Mouse (Mus musculus): ENCODE results near the gene Slc35b2. TPM values are rescaled to one million over a fixed set of nuclear protein-coding genes. Genes with fewer than 3 reads are reported as not detected.
A peak's percentile ranks its signal among the peaks of the same experiment; 100 is the strongest.

The Slc35b2 gene
- polyA plus RNA-seq, 1 experiment = 83.1 TPM

GRCm38 (mm10) chr17:45557998-45558862, 5.4 kb upstream of the Slc35b2 start:
- H3K4me3 ChIP-seq (ENCODE audit: insufficient read depth, low read length) = peak overlapping the region; percentile 90
- TF ChIP-seq CTCF (IDR thresholded peaks at IDR 0.05; ENCODE audit: low read depth, low read length) = no peak
- no peak for TF ChIP-seq POLR2A (IDR thresholded peaks at IDR 0.05; ENCODE audit: borderline replicate concordance, low read depth, low read length)
- H3K4me1 ChIP-seq (ENCODE audit: control insufficient read depth, insufficient read depth, low read length) = peaks cover 34% of the 10 kb centered on the region
- H3K27ac ChIP-seq (ENCODE audit: insufficient read depth, low read depth, low read length) = no peak overlapping the region

- H3K27ac ChIP-seq (ENCODE audit: insufficient read depth, low read depth, low read length) = no peak overlapping the region
- H3K4me3 ChIP-seq (ENCODE audit: insufficient read depth, low read length) = no peak overlapping the region
These were observed 3.7 kb upstream of the Slc35b2 start for GRCm38 (mm10) chr17:45559732-45560525.

GRCm38 (mm10) chr17:45563216-45563615, 458 bp upstream of the Slc35b2 start:
- H3K27ac ChIP-seq (ENCODE audit: insufficient read depth, low read depth, low read length) = no peak overlapping the region
- no peak overlapping the region for H3K4me3 ChIP-seq (ENCODE audit: insufficient read depth, low read length)
- peaks cover 20% of the 10 kb centered on the region for H3K4me1 ChIP-seq (ENCODE audit: control insufficient read depth, insufficient read depth, low read length)
- TF ChIP-seq POLR2A (IDR thresholded peaks at IDR 0.05; ENCODE audit: borderline replicate concordance, low read depth, low read length) (no peak), CTCF (IDR thresholded peaks at IDR 0.05; ENCODE audit: low read depth, low read length) (no peak)

More at GRCm38 (mm10) chr17:45559732-45560525, 3.7 kb upstream of the Slc35b2 start:
- TF ChIP-seq POLR2A (IDR thresholded peaks at IDR 0.05; ENCODE audit: borderline replicate concordance, low read depth, low read length) (no peak), CTCF (IDR thresholded peaks at IDR 0.05; ENCODE audit: low read depth, low read length) (no peak)
- peaks cover 25% of the 10 kb centered on the region for H3K4me1 ChIP-seq (ENCODE audit: control insufficient read depth, insufficient read depth, low read length)

GRCm38 (mm10) chr17:45564531-45565084, 934 bp downstream of the Slc35b2 start:
- Histone ChIP-seq H3K27ac (ENCODE audit: insufficient read depth, low read depth, low read length) (peak overlapping the region; percentile 70), H3K4me1 (ENCODE audit: control insufficient read depth, insufficient read depth, low read length) (peaks cover 21% of the 10 kb centered on the region), H3K4me3 (ENCODE audit: insufficient read depth, low read length) (peak overlapping the region; percentile 82)
- no peak for TF ChIP-seq CTCF (IDR thresholded peaks at IDR 0.05; ENCODE audit: low read depth, low read length)
- no peak for TF ChIP-seq POLR2A (IDR thresholded peaks at IDR 0.05; ENCODE audit: borderline replicate concordance, low read depth, low read length)

- H3K4me1 ChIP-seq (ENCODE audit: control insufficient read depth, insufficient read depth, low read length) = peaks cover 26% of the 10 kb centered on the region
- H3K27ac ChIP-seq (ENCODE audit: insufficient read depth, low read depth, low read length) = no peak overlapping the region
- H3K4me3 ChIP-seq (ENCODE audit: insufficient read depth, low read length) = peak overlapping the region; percentile 82
- no peak for TF ChIP-seq CTCF (IDR thresholded peaks at IDR 0.05; ENCODE audit: low read depth, low read length)
- TF ChIP-seq POLR2A (IDR thresholded peaks at IDR 0.05; ENCODE audit: borderline replicate concordance, low read depth, low read length) = no peak
These were observed 1.4 kb downstream of the Slc35b2 start for GRCm38 (mm10) chr17:45565103-45565502.

GRCm38 (mm10) chr17:45566031-45566359, 2.3 kb downstream of the Slc35b2 start:
- TF ChIP-seq POLR2A (IDR thresholded peaks at IDR 0.05; ENCODE audit: borderline replicate concordance, low read depth, low read length) = no peak
- TF ChIP-seq CTCF (IDR thresholded peaks at IDR 0.05; ENCODE audit: low read depth, low read length) = no peak
- no peak overlapping the region for H3K4me3 ChIP-seq (ENCODE audit: insufficient read depth, low read length)
- H3K4me1 ChIP-seq (ENCODE audit: control insufficient read depth, insufficient read depth, low read length) = peaks cover 35% of the 10 kb centered on the region
- H3K27ac ChIP-seq (ENCODE audit: insufficient read depth, low read depth, low read length) = no peak overlapping the region

- no peak overlapping the region for H3K4me3 ChIP-seq (ENCODE audit: insufficient read depth, low read length)
- no peak for TF ChIP-seq POLR2A (IDR thresholded peaks at IDR 0.05; ENCODE audit: borderline replicate concordance, low read depth, low read length)
- no peak for TF ChIP-seq CTCF (IDR thresholded peaks at IDR 0.05; ENCODE audit: low read depth, low read length)
- peaks cover 40% of the 10 kb centered on the region for H3K4me1 ChIP-seq (ENCODE audit: control insufficient read depth, insufficient read depth, low read length)
- no peak overlapping the region for H3K27ac ChIP-seq (ENCODE audit: insufficient read depth, low read depth, low read length)
These were observed 2.9 kb downstream of the Slc35b2 start for GRCm38 (mm10) chr17:45566360-45567161.

- H3K4me1 ChIP-seq (ENCODE audit: control insufficient read depth, insufficient read depth, low read length) = peaks cover 40% of the 10 kb centered on the region
- TF ChIP-seq POLR2A (IDR thresholded peaks at IDR 0.05; ENCODE audit: borderline replicate concordance, low read depth, low read length) (no peak), CTCF (IDR thresholded peaks at IDR 0.05; ENCODE audit: low read depth, low read length) (no peak)
- H3K27ac ChIP-seq (ENCODE audit: insufficient read depth, low read depth, low read length) = no peak overlapping the region
- H3K4me3 ChIP-seq (ENCODE audit: insufficient read depth, low read length) = no peak overlapping the region
These were observed 3.5 kb downstream of the Slc35b2 start for GRCm38 (mm10) chr17:45567162-45567601.

GRCm38 (mm10) chr17:45568990-45569389, 5.3 kb downstream of the Slc35b2 start:
- Histone ChIP-seq H3K4me3 (ENCODE audit: insufficient read depth, low read length) (no peak overlapping the region), H3K4me1 (ENCODE audit: control insufficient read depth, insufficient read depth, low read length) (peaks cover 34% of the 10 kb centered on the region), H3K27ac (ENCODE audit: insufficient read depth, low read depth, low read length) (peak overlapping the region; percentile 1)
- TF ChIP-seq POLR2A (IDR thresholded peaks at IDR 0.05; ENCODE audit: borderline replicate concordance, low read depth, low read length) (no peak), CTCF (IDR thresholded peaks at IDR 0.05; ENCODE audit: low read depth, low read length) (no peak)

Measured in bone marrow macrophage, adult 2 months (primary cell).